Mouse (Mus musculus) myocyte (in vitro differentiated cells): ENCODE measurements around the gene Arhgap15. TPM values are rescaled to one million over a fixed set of nuclear protein-coding genes. Genes with fewer than 3 reads are reported as not detected.

Source experiments
- H3K27me3 ChIP-seq: one replicate; pipeline ENCODE4 v1.6.1; 2011; ENCODE audit not compliant: control insufficient read depth, insufficient read depth, insufficient read length
- H3K36me3 ChIP-seq: one replicate; pipeline ENCODE4 v1.6.1; 2011; ENCODE audit not compliant: control insufficient read depth, insufficient read depth
- H3K4me2 ChIP-seq: one replicate; pipeline ENCODE4 v1.6.1; 2011; ENCODE audit warnings: low read depth, control low read depth
- H3K4me3 ChIP-seq: one replicate; pipeline ENCODE4 v1.5.1; 2011; ENCODE audit warnings: mild to moderate bottlenecking, control low read depth, moderate library complexity
- H3K79me2 ChIP-seq: one replicate; pipeline ENCODE4 v1.6.1; 2011; ENCODE audit not compliant: control insufficient read depth, insufficient read depth
- H3ac ChIP-seq: one replicate; pipeline ENCODE4 v1.6.1; 2011; ENCODE audit not compliant: control insufficient read depth, insufficient read length
- CEBPB ChIP-seq: IDR thresholded peaks from 2 replicates; pipeline ENCODE4 v1.6.1; 2011; ENCODE audit warnings: mild to moderate bottlenecking, moderate library complexity; ENCODE audit not compliant: poor library complexity, insufficient read depth, severe bottlenecking
- E2F4 ChIP-seq: IDR thresholded peaks from one replicate; pipeline ENCODE4 v1.6.1; 2011; ENCODE audit warnings: mild to moderate bottlenecking, control low read depth, moderate library complexity; ENCODE audit not compliant: insufficient read depth
- MAX ChIP-seq: IDR thresholded peaks from one replicate; pipeline ENCODE4 v1.6.1; 2011; ENCODE audit warnings: low read depth, mild to moderate bottlenecking, control low read depth
- MYOD1 ChIP-seq, 3 experiments: IDR thresholded peaks; one replicate each; pipeline ENCODE4 v1.6.1; 2011; ENCODE audit warnings: control low read depth in 2 of 3, low read depth in 2 of 3, mild to moderate bottlenecking in 2 of 3, moderate library complexity in 1 of 3; ENCODE audit not compliant: insufficient read length in 2 of 3, control insufficient read depth in 1 of 3
- MYOG ChIP-seq, 3 experiments: IDR thresholded peaks; one replicate each; pipeline ENCODE4 v1.6.1; 2011; ENCODE audit warnings: control low read depth in 2 of 3, low read depth in 2 of 3, mild to moderate bottlenecking in 2 of 3; ENCODE audit not compliant: insufficient read length in 2 of 3, control insufficient read depth in 1 of 3, insufficient read depth in 1 of 3
- POLR2A ChIP-seq: IDR thresholded peaks from one replicate; pipeline ENCODE4 v1.6.1; 2011; ENCODE audit warnings: low read depth, mild to moderate bottlenecking, control low read depth, moderate library complexity; ENCODE audit not compliant: insufficient read length
- POLR2AphosphoS2 ChIP-seq: IDR thresholded peaks from one replicate; pipeline ENCODE4 v1.6.1; 2011; ENCODE audit warnings: low read depth, control low read depth; ENCODE audit not compliant: insufficient read length
- REST ChIP-seq: IDR thresholded peaks from one replicate; pipeline ENCODE4 v1.6.1; 2011; ENCODE audit warnings: mild to moderate bottlenecking, control low read depth, moderate library complexity; ENCODE audit not compliant: insufficient read depth, insufficient read length
- SRF ChIP-seq: IDR thresholded peaks from one replicate; pipeline ENCODE4 v1.6.1; 2011; ENCODE audit warnings: low read depth; ENCODE audit not compliant: control insufficient read depth, insufficient read length
- TCF12 ChIP-seq: IDR thresholded peaks from one replicate; pipeline ENCODE4 v1.6.1; 2011; ENCODE audit warnings: mild to moderate bottlenecking, control low read depth; ENCODE audit not compliant: poor library complexity, insufficient read depth, severe bottlenecking
- TCF3 ChIP-seq: IDR thresholded peaks from one replicate; pipeline ENCODE4 v1.6.1; 2011; ENCODE audit warnings: low read depth, control low read depth; ENCODE audit not compliant: insufficient read length
- USF1 ChIP-seq: IDR thresholded peaks from one replicate; pipeline ENCODE4 v1.6.1; 2011; ENCODE audit warnings: low read depth, mild to moderate bottlenecking, control low read depth, moderate library complexity
- polyA plus RNA-seq: library from polyadenylated mRNA; unstranded; fragments of >200 nt; fragmentation: generic; extraction: Trizol; gene quantifications from one replicate; pipeline ENCODE4 v1.2.1, GENCODE M21; 2012; ENCODE audit warnings: missing spikeins

Arhgap15 gene
- polyA plus RNA-seq, 1 experiment: not detected

GRCm38 (mm10) chr2:44129533-44129932 lies 380.9 kb downstream of the Arhgap15 start:
- no peaks in the 10 kb centered on the region for H3K79me2 ChIP-seq
- H3ac ChIP-seq: no peak overlapping the region
- no peak overlapping the region for H3K4me3 ChIP-seq
- no peaks in the 10 kb centered on the region for H3K27me3 ChIP-seq
- TF ChIP-seq USF1: no peak
- TF ChIP-seq POLR2AphosphoS2: no peak
- no peak for TF ChIP-seq REST
- no peak for TF ChIP-seq MYOD1 (IDR thresholded peaks at IDR 0.05; ENCODE audit: control insufficient read depth in 1 of 3, insufficient read length in 2 of 3, low read depth in 2 of 3)
- TF ChIP-seq POLR2A: no peak
- TF ChIP-seq TCF3: no peak
- H3K36me3 ChIP-seq: no peaks in the 10 kb centered on the region
- no peak overlapping the region for H3K4me2 ChIP-seq

GRCm38 (mm10) chr2:44131271-44131670 lies 382.6 kb downstream of the Arhgap15 start:
- no peak overlapping the region for H3K4me2 ChIP-seq
- H3K36me3 ChIP-seq: no peaks in the 10 kb centered on the region
- H3ac ChIP-seq: no peak overlapping the region
- TF ChIP-seq POLR2AphosphoS2 (no peak), SRF (no peak), E2F4 (no peak), MYOG (IDR thresholded peaks at IDR 0.05; ENCODE audit: control insufficient read depth in 1 of 3, insufficient read depth in 1 of 3, insufficient read length in 2 of 3, low read depth in 2 of 3) (no peak), MYOD1 (IDR thresholded peaks at IDR 0.05; ENCODE audit: control insufficient read depth in 1 of 3, insufficient read length in 2 of 3, low read depth in 2 of 3) (no peak), TCF12 (no peak), TCF3 (no peak), REST (no peak), CEBPB (no peak), MAX (no peak), USF1 (no peak), POLR2A (no peak)
- H3K4me3 ChIP-seq: no peak overlapping the region
- no peaks in the 10 kb centered on the region for H3K79me2 ChIP-seq
- no peaks in the 10 kb centered on the region for H3K27me3 ChIP-seq

- H3K4me2 ChIP-seq: no peak overlapping the region
- no peaks in the 10 kb centered on the region for H3K36me3 ChIP-seq
- no peak overlapping the region for H3K4me3 ChIP-seq
- H3K79me2 ChIP-seq: no peaks in the 10 kb centered on the region
- TF ChIP-seq TCF12 (no peak), E2F4 (no peak), USF1 (no peak), CEBPB (no peak), MYOG (IDR thresholded peaks at IDR 0.05; ENCODE audit: control insufficient read depth in 1 of 3, insufficient read depth in 1 of 3, insufficient read length in 2 of 3, low read depth in 2 of 3) (no peak), MAX (no peak), POLR2AphosphoS2 (no peak), MYOD1 (IDR thresholded peaks at IDR 0.05; ENCODE audit: control insufficient read depth in 1 of 3, insufficient read length in 2 of 3, low read depth in 2 of 3) (no peak), SRF (no peak), POLR2A (no peak), TCF3 (no peak), REST (no peak)
- H3ac ChIP-seq: no peak overlapping the region
- no peaks in the 10 kb centered on the region for H3K27me3 ChIP-seq
Observed at GRCm38 (mm10) chr2:44134796-44135195, 386.2 kb downstream of the Arhgap15 start.

- no peak overlapping the region for H3K4me2 ChIP-seq
- H3K36me3 ChIP-seq: no peaks in the 10 kb centered on the region
- no peaks in the 10 kb centered on the region for H3K27me3 ChIP-seq
- no peaks in the 10 kb centered on the region for H3K79me2 ChIP-seq
- no peak overlapping the region for H3K4me3 ChIP-seq
- H3ac ChIP-seq: no peak overlapping the region
- TF ChIP-seq TCF12: no peak
Observed at GRCm38 (mm10) chr2:44140455-44140854, 391.8 kb downstream of the Arhgap15 start.

- Histone ChIP-seq H3K79me2 (no peaks in the 10 kb centered on the region), H3K4me3 (no peak overlapping the region), H3K36me3 (no peaks in the 10 kb centered on the region), H3ac (no peak overlapping the region), H3K4me2 (no peak overlapping the region), H3K27me3 (no peaks in the 10 kb centered on the region)
- no peak for TF ChIP-seq SRF
- no peak for TF ChIP-seq CEBPB
- TF ChIP-seq E2F4: no peak
- no peak for TF ChIP-seq POLR2A
- TF ChIP-seq REST: no peak
- no peak for TF ChIP-seq MYOD1 (IDR thresholded peaks at IDR 0.05; ENCODE audit: control insufficient read depth in 1 of 3, insufficient read length in 2 of 3, low read depth in 2 of 3)
- no peak for TF ChIP-seq TCF3
- TF ChIP-seq POLR2AphosphoS2: no peak
- TF ChIP-seq MAX: no peak
- no peak for TF ChIP-seq USF1
- TF ChIP-seq TCF12: no peak
- TF ChIP-seq MYOG (IDR thresholded peaks at IDR 0.05; ENCODE audit: control insufficient read depth in 1 of 3, insufficient read depth in 1 of 3, insufficient read length in 2 of 3, low read depth in 2 of 3): no peak
Observed at GRCm38 (mm10) chr2:44142152-44142551, 393.5 kb downstream of the Arhgap15 start.
